Mouse (Mus musculus): ENCODE results near the gene Eppin. TPM values are rescaled to one million over a fixed set of nuclear protein-coding genes. Genes with fewer than 3 reads are reported as not detected.

The Eppin gene
- not detected for polyA plus RNA-seq (2017; shearing (Covaris generic))

GRCm38 (mm10) chr2:164593494-164593893 lies at the start of gene Eppin:
TSS of gene Eppin (minus strand) at chr2:164593594.

GRCm38 (mm10) chr2:164638696-164639095 lies 45.3 kb upstream of the Eppin start, which contains the start of gene Wfdc16:
TSS of gene Wfdc16 (minus strand) at chr2:164638796.

GRCm38 (mm10) chr2:164613471-164613870 lies 20.1 kb upstream of the Eppin start, which contains the start of the genes Wfdc6b and Wfdc8:
TSS of gene Wfdc6b (plus strand) at chr2:164613522.
TSS of gene Wfdc8 (minus strand) at chr2:164613626.

GRCm38 (mm10) chr2:164585025-164585725 lies 8.2 kb downstream of the Eppin start, which contains the start of gene Wfdc6a:
TSS of gene Wfdc6a (minus strand) at chr2:164585447.

GRCm38 (mm10) chr2:164573359-164573758 lies 20.0 kb downstream of the Eppin start, which contains the start of gene Spint3:
TSS of gene Spint3 (minus strand) at chr2:164573459.

GRCm38 (mm10) chr2:164562391-164563188 lies 30.8 kb downstream of the Eppin start, which contains the start of gene Wfdc2:
TSS of gene Wfdc2 (plus strand) at chr2:164562413.

Other genes starting within 250 kb of the Eppin start
- gene Slpi, start 204.5 kb downstream of the Eppin start, polyA plus RNA-seq (2017; shearing (Covaris generic)) = 25.8 TPM
- gene Rbpjl, start 190.5 kb downstream of the Eppin start, polyA plus RNA-seq (2017; shearing (Covaris generic)) = not detected
- not detected for gene Matn4, start 188.4 kb downstream of the Eppin start, polyA plus RNA-seq (2017; shearing (Covaris generic))
- gene Sdc4, start 149.7 kb downstream of the Eppin start, polyA plus RNA-seq (2017; shearing (Covaris generic)) = 46.9 TPM
- 27.2 TPM for gene Sys1, start 136.6 kb downstream of the Eppin start, polyA plus RNA-seq (2017; shearing (Covaris generic))
- gene Gm20458, start 132.6 kb downstream of the Eppin start, polyA plus RNA-seq (2017; shearing (Covaris generic)) = 1.4 TPM
- gene Trp53tg5, start 119.9 kb downstream of the Eppin start, polyA plus RNA-seq (2017; shearing (Covaris generic)) = 0.33 TPM
- gene Dbndd2, start 107.5 kb downstream of the Eppin start, polyA plus RNA-seq (2017; shearing (Covaris generic)) = 7.6 TPM
- gene Pigt, start 96.1 kb downstream of the Eppin start, polyA plus RNA-seq (2017; shearing (Covaris generic)) = 26.3 TPM
- gene Wfdc2, start 31.2 kb downstream of the Eppin start, polyA plus RNA-seq (2017; shearing (Covaris generic)) = 3.1 TPM
- not detected for gene Spint3, start 20.1 kb downstream of the Eppin start, polyA plus RNA-seq (2017; shearing (Covaris generic))
- gene Wfdc6a, start 8.1 kb downstream of the Eppin start, polyA plus RNA-seq (2017; shearing (Covaris generic)) = not detected
- gene Wfdc6b, start 19.9 kb upstream of the Eppin start, polyA plus RNA-seq (2017; shearing (Covaris generic)) = not detected
- not detected for gene Wfdc8, start 20.0 kb upstream of the Eppin start, polyA plus RNA-seq (2017; shearing (Covaris generic))
- gene Wfdc16, start 45.2 kb upstream of the Eppin start, polyA plus RNA-seq (2017; shearing (Covaris generic)) = not detected
- gene Wfdc10, start 62.5 kb upstream of the Eppin start, polyA plus RNA-seq (2017; shearing (Covaris generic)) = not detected
- gene Wfdc9, start 63.0 kb upstream of the Eppin start, polyA plus RNA-seq (2017; shearing (Covaris generic)) = not detected
- gene Wfdc11, start 80.5 kb upstream of the Eppin start, polyA plus RNA-seq (2017; shearing (Covaris generic)) = not detected
- gene Wfdc13, start 91.5 kb upstream of the Eppin start, polyA plus RNA-seq (2017; shearing (Covaris generic)) = not detected
- not detected for gene Spint4, start 104.9 kb upstream of the Eppin start, polyA plus RNA-seq (2017; shearing (Covaris generic))
- not detected for gene Spint5, start 121.7 kb upstream of the Eppin start, polyA plus RNA-seq (2017; shearing (Covaris generic))
- gene Wfdc3, start 152.3 kb upstream of the Eppin start, polyA plus RNA-seq (2017; shearing (Covaris generic)) = not detected
- gene Dnttip1, start 152.4 kb upstream of the Eppin start, polyA plus RNA-seq (2017; shearing (Covaris generic)) = 18.1 TPM
- gene Ube2c, start 176.3 kb upstream of the Eppin start, polyA plus RNA-seq (2017; shearing (Covaris generic)) = 11.8 TPM
- not detected for gene Tnnc2, start 186.4 kb upstream of the Eppin start, polyA plus RNA-seq (2017; shearing (Covaris generic))
- 7.6 TPM for gene Snx21, start 192.2 kb upstream of the Eppin start, polyA plus RNA-seq (2017; shearing (Covaris generic))
- 39.6 TPM for gene Acot8, start 211.3 kb upstream of the Eppin start, polyA plus RNA-seq (2017; shearing (Covaris generic))
- 10.0 TPM for gene Zswim3, start 211.5 kb upstream of the Eppin start, polyA plus RNA-seq (2017; shearing (Covaris generic))
- 32.2 TPM for gene Zswim1, start 229.1 kb upstream of the Eppin start, polyA plus RNA-seq (2017; shearing (Covaris generic))
- not detected for gene Spata25, start 234.9 kb upstream of the Eppin start, polyA plus RNA-seq (2017; shearing (Covaris generic))
- gene Ctsa, start 239.3 kb upstream of the Eppin start, polyA plus RNA-seq (2017; shearing (Covaris generic)) = 241 TPM
- 2.6 TPM for gene Neurl2, start 239.9 kb upstream of the Eppin start, polyA plus RNA-seq (2017; shearing (Covaris generic))

Measured in inflammation-experienced regulatory T-cells, adult 16 weeks (primary cell).